Mouse (Mus musculus) kidney, adult 2 months (tissue): ENCODE data around the gene Gfod1. TPM values are rescaled to one million over a fixed set of nuclear protein-coding genes. Genes with fewer than 3 reads are reported as not detected.
A peak's percentile ranks its signal among the peaks of the same experiment; 100 is the strongest.

Experiments
- DNase-seq: peaks from one replicate; pipeline ENCODE4 v3.0.0; 2021
- H3K27ac ChIP-seq: fragments of 200-500 bp; 2 replicates; pipeline ENCODE4 v1.5.1; 2012; ENCODE audit warnings: low read depth, low read length, control low read depth, inconsistent platforms; ENCODE audit not compliant: insufficient read depth
- H3K27me3 ChIP-seq: fragments of 200-500 bp; replicated peaks from 2 replicates; pipeline ENCODE4 v1.6.1; 2012; ENCODE audit warnings: mild to moderate bottlenecking, moderate library complexity, low read length, inconsistent platforms; ENCODE audit not compliant: control insufficient read depth, insufficient read depth
- H3K36me3 ChIP-seq: fragments of 200-500 bp; 2 replicates; pipeline ENCODE4 v1.6.1; 2012; ENCODE audit warnings: mild to moderate bottlenecking, moderate library complexity, low read length, inconsistent platforms; ENCODE audit not compliant: control insufficient read depth, insufficient read depth
- H3K4me1 ChIP-seq: fragments of 200-500 bp; 2 replicates; pipeline ENCODE4 v1.6.1; 2011; ENCODE audit warnings: low read length; ENCODE audit not compliant: control insufficient read depth, insufficient read depth
- H3K4me3 ChIP-seq: fragments of 200-500 bp; 2 replicates; pipeline ENCODE4 v1.5.1; 2011; ENCODE audit warnings: mild to moderate bottlenecking, low read depth, low read length, control low read depth; ENCODE audit not compliant: insufficient read depth
- CTCF ChIP-seq: fragments of 200-500 bp; conservative IDR thresholded peaks from 2 replicates; pipeline ENCODE4 v1.5.1; 2011; ENCODE audit warnings: low read depth, mild to moderate bottlenecking, control low read depth, low read length, moderate library complexity, mixed read lengths; ENCODE audit not compliant: insufficient read depth, insufficient read length
- POLR2A ChIP-seq: fragments of 200-500 bp; IDR thresholded peaks from one replicate; pipeline ENCODE4 v1.6.1; 2011; ENCODE audit warnings: low read depth, low read length, control low read depth
- WGBS: fragments of 180-500 bp; shearing (Covaris S2); methylation state at CpG from one replicate; pipeline ENCODE4 v1.1.7; 2018; 5-methylcytosine and 5-hydroxymethylcytosine counted together
- polyA plus RNA-seq: library from polyadenylated mRNA; depleted of rRNA; stranded (reverse); fragments of >200 nt; gene quantifications from 2 replicates; pipeline ENCODE4 v1.2.3, GENCODE M21; 2012

Gfod1 gene
- polyA plus RNA-seq, 1 experiment = 2.0 TPM

DNA sequence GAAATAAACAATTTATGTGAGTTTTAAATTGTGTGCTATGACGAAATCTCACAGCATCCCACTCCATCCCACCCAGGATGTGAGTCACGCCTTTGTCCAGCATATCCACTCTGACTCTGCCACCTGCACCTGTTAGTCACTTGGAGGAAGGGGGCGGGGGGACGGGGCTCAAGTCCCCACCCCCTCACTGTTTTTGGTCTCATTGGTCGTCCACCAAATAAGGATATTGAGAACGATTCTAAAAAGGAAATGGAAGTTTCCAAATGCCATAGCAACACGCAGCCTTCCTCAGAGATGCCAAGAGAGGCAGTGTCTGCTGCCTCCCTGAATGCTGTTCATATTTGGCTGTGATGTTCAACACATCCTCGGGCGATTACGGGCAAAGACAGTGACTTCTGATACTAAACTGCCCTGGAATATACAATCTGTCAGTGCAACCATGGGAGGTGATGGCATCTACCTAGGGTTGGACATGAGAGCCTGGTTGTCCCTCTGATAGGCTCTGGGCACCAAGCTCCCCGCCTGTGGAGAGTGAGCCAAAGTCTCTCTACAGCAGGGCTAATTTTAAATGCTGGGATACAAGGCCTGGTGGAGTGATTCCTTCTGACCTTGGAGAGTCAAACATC, 41.7 kb downstream of the Gfod1 start:
- H3K27ac ChIP-seq = no peak overlapping the region
- no peaks in the 10 kb centered on the region for H3K27me3 ChIP-seq
- DNase-seq = no peak
- no peak overlapping the region for H3K4me3 ChIP-seq
- no peaks in the 10 kb centered on the region for H3K36me3 ChIP-seq
- TF ChIP-seq CTCF = no peak
- no peak for TF ChIP-seq POLR2A
- WGBS = 79% methylated on average over 11 of the region's 11 CpGs
- H3K4me1 ChIP-seq = peaks cover 3% of the 10 kb centered on the region; the same call in 1 of the 2 replicates

DNA sequence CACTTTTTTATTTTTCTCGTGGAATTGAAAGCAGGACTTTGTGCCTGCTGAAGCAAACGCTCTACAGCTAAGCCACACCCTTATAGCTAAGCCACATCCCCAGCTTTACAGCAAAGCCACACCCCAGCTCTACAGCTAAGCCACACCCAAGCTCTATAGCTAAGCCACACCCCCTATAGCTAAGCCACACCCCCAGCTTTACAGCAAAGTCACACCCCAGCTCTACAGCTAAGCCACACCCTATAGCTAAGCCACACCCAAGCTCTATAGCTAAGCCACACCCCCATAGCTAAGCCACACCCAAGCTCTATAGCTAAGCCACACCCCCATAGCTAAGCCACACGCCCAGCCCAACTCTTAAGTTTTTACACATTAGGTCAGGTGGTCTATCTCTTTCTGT, 42.7 kb downstream of the Gfod1 start:
- Histone ChIP-seq H3K4me1 (peaks cover 3% of the 10 kb centered on the region; the same call in 1 of the 2 replicates), H3K4me3 (no peak overlapping the region), H3K27ac (no peak overlapping the region), H3K36me3 (no peaks in the 10 kb centered on the region), H3K27me3 (no peaks in the 10 kb centered on the region)
- 77% methylated on average over 3 of the region's 3 CpGs for WGBS
- DNase-seq = no peak
- TF ChIP-seq CTCF (no peak), POLR2A (no peak)

DNA sequence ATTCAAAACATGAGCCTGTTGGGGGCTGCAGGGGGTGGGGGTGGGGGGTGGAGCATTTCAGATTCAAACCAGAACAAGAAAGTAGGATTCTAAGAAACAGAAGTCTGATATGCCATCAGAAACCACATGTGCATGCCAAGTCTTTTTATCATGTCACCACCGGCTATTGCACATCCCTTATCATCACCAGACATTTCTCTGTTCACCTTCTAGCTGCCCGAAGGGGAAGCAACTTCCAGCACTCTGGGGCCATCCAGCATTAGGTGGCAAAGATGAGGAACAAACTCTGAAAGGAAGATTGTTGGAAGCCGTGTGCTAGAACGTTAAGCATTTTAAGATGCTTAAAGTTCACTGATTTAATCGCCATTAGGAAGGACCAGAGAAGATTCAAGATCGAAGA, 43.2 kb downstream of the Gfod1 start:
- DNase-seq = no peak
- TF ChIP-seq POLR2A = no peak
- no peak for TF ChIP-seq CTCF
- H3K36me3 ChIP-seq = no peaks in the 10 kb centered on the region
- 86% methylated on average over 6 of the region's 6 CpGs for WGBS
- no peaks in the 10 kb centered on the region for H3K27me3 ChIP-seq
- peaks cover 3% of the 10 kb centered on the region; the same call in 1 of the 2 replicates for H3K4me1 ChIP-seq
- no peak overlapping the region for H3K27ac ChIP-seq
- H3K4me3 ChIP-seq = no peak overlapping the region

DNA sequence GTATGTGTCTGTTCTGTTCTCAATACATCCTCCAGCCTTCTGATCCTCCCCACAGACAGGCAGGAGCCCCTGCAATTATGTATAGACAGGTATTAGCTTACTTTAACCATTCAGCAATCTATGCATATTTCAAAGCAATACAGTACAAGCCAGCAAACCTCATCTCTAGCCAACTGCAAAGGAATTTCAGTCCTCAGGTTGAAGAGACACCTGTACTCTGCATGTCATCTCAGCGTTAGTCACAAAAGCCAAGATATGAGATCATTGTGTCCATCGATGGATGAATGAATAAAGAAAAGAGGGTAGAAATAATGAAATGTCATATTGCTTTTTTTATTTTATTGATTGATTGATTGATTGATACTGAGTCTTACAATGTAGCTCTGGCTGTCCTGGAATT, 47.5 kb downstream of the Gfod1 start:
- no peak overlapping the region for H3K4me3 ChIP-seq
- no peaks in the 10 kb centered on the region for H3K36me3 ChIP-seq
- DNase-seq = no peak
- TF ChIP-seq CTCF (no peak), POLR2A (no peak)
- H3K4me1 ChIP-seq = no peaks in the 10 kb centered on the region
- H3K27me3 ChIP-seq = no peaks in the 10 kb centered on the region
- 87% methylated on average over 2 of the region's 2 CpGs for WGBS
- no peak overlapping the region for H3K27ac ChIP-seq

DNA sequence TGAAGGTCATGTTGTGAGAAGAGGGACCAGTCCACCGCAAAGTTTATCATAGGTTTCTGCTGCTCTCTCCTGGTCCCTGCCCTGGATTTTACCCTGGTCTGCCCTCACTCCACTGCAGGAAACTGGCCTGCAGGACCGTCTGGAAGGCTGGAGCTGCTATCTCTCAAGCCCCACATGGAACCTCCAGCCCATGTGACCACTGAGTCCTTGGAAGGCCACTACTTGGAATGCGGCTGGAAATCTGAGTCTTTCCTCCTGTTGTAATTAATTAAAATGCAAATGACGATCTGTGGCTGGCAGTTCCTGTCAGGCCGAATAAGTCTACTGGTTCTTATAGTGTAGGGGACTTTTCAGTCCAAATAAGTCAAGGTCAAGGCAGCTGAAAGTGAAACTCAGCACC, 50.4 kb downstream of the Gfod1 start:
- Histone ChIP-seq H3K27ac (peak overlapping the region; percentile 73), H3K4me3 (no peak overlapping the region), H3K27me3 (no peaks in the 10 kb centered on the region), H3K4me1 (no peaks in the 10 kb centered on the region), H3K36me3 (no peaks in the 10 kb centered on the region)
- TF ChIP-seq POLR2A (no peak), CTCF (0 out of 2 replicates have a peak, but pooled peaks have one; percentile 11)
- WGBS = 48% methylated on average over 5 of the region's 5 CpGs
- peak; percentile 66 for DNase-seq

DNA sequence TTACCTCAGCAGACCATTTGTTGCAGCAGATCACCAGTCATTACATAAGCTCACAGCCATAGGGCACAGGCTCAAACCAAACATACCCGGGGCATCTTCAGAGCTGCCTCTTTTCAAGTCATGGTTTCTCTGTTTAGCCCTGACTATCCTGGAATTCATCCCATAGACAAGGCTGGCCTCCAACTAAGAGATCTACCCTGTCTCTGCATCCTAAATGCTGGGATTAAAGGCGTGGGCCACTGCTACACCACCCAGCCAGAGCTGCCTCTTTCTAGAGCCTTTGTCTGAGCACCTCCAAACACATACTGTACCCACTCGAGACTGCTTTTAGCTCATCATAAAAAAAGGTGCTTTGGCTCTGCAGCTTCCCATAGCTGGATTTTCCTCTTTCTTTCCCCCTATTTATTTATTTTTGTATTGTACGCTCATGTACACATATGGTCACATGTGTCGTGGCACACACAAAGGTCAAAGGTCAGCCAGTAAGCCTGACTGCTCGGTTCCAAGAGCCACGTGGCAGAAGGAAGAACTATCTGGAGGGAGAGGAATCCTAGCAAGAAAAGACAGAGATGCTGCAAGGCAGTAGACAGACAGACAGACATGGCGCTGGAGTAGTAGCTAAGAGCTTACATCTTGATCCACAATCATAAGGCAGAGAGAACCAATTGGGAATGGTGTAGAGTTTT, 51.7 kb downstream of the Gfod1 start:
- no peaks in the 10 kb centered on the region for H3K36me3 ChIP-seq
- H3K27ac ChIP-seq = no peak overlapping the region
- no peak for DNase-seq
- no peaks in the 10 kb centered on the region for H3K27me3 ChIP-seq
- no peaks in the 10 kb centered on the region for H3K4me1 ChIP-seq
- no peak for TF ChIP-seq CTCF
- no peak for TF ChIP-seq POLR2A
- H3K4me3 ChIP-seq = no peak overlapping the region
- WGBS = 93% methylated on average over 8 of the region's 8 CpGs

DNA sequence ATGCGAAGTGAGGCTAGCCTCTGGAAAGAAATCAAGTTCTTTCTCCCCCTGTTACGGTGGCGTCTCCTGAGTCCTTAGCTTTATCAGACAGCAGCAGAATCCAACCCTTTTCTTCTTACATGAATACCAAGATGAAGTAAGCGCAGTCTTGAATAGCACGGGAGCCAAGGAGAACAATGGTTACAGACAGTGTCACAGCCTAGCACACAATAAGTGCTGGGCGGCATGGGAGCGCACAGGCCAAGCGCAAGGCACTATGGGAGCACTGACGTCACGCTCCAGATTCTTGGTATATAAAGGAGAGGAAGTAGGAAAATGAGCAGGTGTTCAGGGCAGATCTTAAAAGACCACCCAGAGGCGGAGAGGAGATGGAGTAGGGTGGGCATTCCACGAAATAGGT, 52.6 kb downstream of the Gfod1 start:
- Histone ChIP-seq H3K36me3 (no peaks in the 10 kb centered on the region), H3K27me3 (no peaks in the 10 kb centered on the region), H3K4me1 (no peaks in the 10 kb centered on the region), H3K4me3 (no peak overlapping the region), H3K27ac (no peak overlapping the region)
- TF ChIP-seq POLR2A (no peak), CTCF (no peak)
- DNase-seq = no peak
- WGBS = 94% methylated on average over 12 of the region's 12 CpGs
